Mouse (Mus musculus) stomach, postnatal 0 days (tissue): ENCODE results near the gene Card11.

Source experiments
- CTCF ChIP-seq: IDR thresholded peaks from 2 replicates; pipeline ENCODE4 v1.5.1; 2016; ENCODE audit warnings: antibody characterized with exemption, low read depth, mild to moderate bottlenecking, moderate library complexity
- EP300 ChIP-seq: optimal IDR thresholded peaks from 2 replicates; pipeline ENCODE3; 2016; ENCODE audit warnings: antibody characterized with exemption

DNA sequence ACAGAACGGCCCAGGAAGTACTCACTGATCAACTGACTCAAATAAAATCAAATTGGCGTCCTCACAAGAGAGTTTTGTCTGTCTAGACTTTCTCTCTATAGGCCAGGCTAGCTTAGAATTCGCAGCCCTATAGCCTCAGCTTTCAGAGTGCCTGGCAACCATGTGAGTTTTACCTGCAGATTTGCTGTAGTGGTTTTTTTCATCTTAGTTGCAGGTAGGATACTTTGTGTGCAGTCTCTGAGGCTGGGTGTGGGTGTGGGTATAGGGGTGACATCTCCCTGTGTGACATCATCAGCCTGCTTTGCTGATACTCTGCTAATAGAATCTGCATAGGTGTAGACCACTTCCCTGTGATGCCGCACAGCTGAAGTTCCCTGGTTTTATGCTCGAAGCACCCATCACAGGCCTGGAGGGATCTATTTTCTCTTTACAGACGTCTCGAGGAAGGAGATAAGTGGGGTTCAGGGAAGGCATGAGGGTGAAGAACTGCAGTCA is 1.2 kb downstream of the Card11 start:
- TF ChIP-seq CTCF (no peak), EP300 (no peak)
